Mouse (Mus musculus): Measurements from ENCODE around the gene Oas1c.
"Not testable (repeated sequence)": the region's sequence is repeated elsewhere in the genome, so short reads cannot be mapped to it uniquely, and the experiment has no call there.

The Oas1c gene

DNA sequence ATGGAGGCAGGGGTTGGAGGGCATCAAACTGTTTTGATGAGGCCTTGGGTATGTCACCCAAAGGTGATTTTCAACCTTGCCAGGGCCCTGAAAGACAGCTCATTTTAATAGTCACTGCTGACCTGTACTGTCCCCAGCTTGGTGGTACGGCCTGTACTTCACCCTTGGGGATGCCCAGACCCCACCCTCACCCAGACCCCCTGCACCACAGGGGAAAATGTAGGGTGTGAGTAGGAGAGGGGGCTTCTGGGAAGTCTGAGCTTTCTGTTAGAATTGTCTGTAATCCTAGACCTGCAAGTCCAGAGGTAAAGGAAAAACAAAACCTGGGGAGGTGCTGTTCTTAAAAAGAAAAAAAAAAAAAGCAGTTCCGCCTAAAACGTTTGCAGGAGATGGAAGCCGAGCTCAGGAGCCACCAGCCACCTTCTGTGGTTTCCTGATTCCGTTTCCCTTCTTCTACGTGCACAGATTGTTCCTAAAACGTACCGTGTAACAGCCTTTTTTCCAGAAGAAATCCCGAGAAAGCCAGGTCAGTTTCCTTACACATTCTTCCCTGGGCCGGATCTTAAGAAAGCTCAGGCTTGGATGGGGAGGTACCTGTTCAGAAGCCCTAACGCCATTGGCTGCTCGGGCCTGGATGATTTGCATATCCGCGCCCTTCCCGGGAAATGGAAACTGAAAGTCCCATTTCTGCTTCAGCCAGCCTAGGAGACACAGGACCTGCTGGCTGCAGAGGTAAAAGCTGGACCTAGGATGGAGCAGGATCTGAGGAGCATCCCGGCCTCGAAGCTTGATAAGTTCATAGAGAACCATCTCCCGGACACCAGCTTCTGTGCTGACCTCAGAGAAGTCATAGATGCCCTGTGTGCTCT lies at the start of gene Oas1c:
TSS of gene Oas1c (minus strand) at position 564 of the 869 bp plus-strand sequence.
- peak; percentile 96 for DNase-seq (ENCODE audit: low read depth, low spot score)

GRCm38 (mm10) chr5:120861121-120861520 lies 48.8 kb upstream of the Oas1c start, which contains the start of gene Oas1h:
TSS of gene Oas1h (plus strand) at chr5:120861421.
- no peak for DNase-seq (ENCODE audit: low read depth, low spot score)

DNA sequence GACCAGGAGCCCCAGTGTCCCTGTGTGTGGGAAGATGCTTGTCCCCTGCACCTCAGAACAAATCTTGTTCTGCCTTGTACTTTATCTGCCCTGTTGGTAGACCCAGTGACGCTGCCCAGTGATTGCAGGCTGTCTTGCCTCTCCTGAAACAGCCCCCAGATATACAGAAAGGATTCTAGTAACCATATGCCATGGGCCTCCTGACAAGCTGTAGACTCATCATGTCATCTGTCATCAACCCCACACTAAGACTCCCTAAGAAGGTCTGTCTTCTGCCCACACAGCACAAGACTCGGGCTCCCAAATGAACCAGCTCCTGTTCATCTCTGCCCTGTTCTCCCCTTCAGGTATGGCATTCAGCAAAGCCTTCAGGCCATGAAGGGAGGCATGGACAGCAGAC lies 46.9 kb upstream of the Oas1c start:
- peak; percentile 14 for DNase-seq (ENCODE audit: low read depth, low spot score)

DNA sequence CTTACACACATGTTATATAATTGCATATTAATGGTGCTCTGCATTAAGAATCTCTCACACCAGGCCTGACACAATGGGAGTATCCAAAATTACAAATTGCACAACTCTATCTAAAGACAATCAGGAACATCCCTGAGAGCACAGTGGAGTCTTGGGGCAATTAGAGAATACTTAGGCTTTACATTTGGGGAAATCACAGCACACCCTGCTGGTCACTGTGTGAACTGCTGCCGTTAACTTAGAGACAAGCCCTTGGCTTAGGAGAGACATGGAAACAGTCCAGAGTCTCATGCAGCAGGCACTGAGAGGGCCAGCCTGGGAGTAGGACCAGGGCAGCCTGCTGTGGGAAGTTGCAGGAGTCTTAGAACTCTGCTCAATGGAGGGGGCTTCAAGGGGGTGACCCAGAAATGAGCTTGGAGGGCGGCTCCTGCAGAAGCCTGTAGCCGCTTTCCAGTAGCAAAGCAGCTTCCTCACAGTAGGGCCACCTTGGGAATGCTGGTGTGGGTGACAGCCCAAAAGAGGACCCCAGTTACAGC lies 37.4 kb upstream of the Oas1c start:
- DNase-seq (ENCODE audit: low read depth, low spot score) = peak; percentile 72

DNA sequence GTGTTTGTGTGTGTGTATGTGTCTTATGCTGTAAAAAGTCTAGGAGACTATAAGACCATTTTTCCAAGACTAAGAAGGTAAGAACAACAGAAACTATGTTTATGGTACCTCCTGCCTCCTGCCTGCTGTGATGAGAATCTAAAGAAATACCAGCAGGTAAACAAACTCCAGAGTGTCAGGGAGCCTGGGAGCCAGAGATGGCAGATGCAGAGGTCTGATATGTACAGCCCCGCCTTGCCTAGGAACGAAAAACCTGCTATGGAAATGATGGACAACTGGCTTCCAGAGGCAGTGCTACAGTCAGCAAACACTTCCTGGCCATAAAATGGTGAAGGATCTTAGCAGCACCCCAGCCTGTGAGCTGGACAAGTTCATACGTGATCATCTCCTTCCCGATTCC lies 34.8 kb upstream of the Oas1c start, which contains the start of gene Oas1f:
TSS of gene Oas1f (plus strand) at position 301 of the 400 bp plus-strand sequence.
- no peak for DNase-seq (ENCODE audit: low read depth, low spot score)

DNA sequence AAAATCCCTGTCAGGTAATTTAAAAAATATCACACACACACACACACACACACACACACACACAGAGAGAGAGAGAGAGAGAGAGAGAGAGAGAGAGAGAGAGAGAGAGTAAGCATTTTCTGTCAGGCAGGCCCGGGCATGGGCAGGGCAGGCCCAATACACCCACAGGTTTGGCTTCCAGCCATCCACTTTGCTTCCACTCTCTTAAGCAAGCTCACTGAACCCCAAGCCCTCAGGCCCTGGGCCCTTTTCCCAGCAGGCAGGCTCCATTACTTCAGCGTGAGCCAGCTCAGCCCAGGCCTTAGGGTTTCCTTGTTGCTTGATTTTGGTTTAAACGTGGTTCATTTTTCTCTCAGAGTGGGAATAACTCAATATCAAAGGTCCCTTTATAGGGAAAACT lies 32.4 kb upstream of the Oas1c start:
- peak; percentile 36 for DNase-seq (ENCODE audit: low read depth, low spot score)

DNA sequence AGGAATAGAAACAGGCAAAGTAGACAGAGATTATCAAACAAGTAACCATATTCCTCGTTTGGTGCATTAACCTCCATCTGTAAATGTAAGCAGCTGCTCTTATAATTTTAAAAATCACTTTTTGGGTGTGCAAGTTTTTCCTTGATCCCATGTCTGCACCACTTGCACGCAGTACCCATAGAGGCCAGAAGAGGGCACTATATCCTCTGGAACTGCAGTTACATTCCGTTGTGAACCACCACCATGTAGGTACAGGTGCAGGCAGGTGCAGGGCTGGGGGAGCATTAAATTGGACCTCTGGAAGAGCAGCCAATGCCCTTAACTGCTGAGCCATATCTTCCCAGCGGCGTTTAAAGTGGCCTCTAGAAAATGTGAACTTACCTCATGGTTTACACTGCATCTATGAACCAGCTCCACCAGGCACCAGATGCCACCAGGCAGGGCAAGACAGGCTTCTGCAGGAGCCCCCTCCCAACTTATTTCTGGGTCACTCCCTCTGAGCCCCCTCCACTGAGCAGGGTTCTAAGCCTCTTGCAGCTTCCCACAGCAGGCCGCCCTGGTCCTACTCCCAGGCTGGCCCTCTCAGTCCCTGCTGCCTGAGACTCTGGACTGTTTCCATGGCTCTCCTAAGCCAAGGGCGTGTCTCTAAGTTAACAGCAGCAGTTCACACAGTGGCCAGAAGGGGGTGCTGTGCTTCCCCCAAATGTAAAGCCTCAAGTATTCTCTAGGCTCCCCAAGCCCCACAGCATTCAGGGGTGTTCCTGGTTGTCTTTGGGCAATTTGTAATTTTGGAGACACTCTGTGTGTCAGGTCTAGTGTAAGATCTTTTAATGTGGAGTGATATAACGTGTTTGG lies 24.6 kb upstream of the Oas1c start:
- peak; percentile 72 for DNase-seq (ENCODE audit: low read depth, low spot score)

- no peak for DNase-seq (ENCODE audit: low read depth, low spot score)
Observed at GRCm38 (mm10) chr5:120833335-120834280, 21.3 kb upstream of the Oas1c start.

- DNase-seq (ENCODE audit: low read depth, low spot score) = no peak
Observed at GRCm38 (mm10) chr5:120831031-120831430, 18.7 kb upstream of the Oas1c start.

- no peak for DNase-seq (ENCODE audit: low read depth, low spot score)
Observed at GRCm38 (mm10) chr5:120818999-120819398, 6.7 kb upstream of the Oas1c start.

DNA sequence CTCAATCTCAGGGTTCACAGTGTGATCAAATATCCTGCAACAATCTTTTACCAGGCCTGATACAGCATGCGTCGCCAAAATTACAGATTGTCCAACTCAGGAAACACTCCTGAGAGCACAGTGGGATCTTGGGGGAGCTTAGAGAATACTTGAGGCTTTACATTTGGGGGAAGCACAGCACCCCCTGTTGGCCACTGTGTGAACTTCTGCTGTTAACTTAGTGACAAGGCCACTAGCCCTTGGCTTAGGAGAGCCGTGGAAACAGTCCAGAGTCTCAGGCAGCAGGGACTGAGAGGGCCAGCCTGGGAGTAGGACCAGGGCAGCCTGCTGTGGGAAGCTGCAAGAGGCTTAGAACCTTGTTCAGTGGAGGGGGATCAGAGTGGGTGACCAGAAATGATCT lies 3.6 kb upstream of the Oas1c start:
- peak; percentile 48 for DNase-seq (ENCODE audit: low read depth, low spot score)

DNA sequence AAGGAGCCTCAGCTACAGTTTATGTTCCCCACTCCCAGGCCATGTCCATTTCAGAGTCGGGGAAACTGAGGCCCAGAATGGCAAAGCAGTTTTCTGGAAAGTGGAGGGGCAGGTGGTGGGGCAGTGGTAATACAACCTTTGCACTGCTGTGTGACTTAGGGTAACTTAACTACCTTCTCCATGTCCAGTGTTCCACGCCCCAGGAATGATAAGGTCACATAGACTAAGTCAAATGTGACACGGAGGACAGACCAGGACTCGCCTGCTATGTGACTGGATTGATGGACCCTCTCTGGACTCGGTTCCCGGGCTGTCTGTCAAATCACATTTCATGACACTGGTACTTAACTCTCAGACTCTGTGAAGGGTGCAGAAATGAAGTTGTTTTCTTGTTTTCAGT lies 709 bp upstream of the Oas1c start:
- DNase-seq (ENCODE audit: low read depth, low spot score) = no peak

DNA sequence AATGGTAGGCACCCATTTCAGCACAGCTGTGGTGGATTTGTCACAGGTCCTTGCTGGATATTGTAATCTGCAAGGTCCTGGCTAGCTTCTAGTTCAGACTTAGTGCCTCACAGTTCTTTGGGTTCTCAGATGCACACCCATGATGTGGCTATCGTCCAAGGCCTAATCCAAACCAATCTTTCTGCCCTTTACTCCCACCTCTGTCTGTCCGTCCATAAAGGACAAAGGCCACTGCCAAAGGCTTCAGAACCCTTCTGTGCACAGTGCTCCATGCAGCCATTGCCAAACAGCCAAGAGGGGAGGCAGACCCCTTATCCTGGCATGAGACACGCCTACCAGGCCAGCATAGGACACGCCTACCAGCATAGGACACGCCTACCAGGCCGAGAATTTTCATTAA lies 3.1 kb downstream of the Oas1c start:
- DNase-seq (ENCODE audit: low read depth, low spot score) = no peak

- DNase-seq (ENCODE audit: low read depth, low spot score) = peak; percentile 85
Observed at GRCm38 (mm10) chr5:120806458-120806857, 5.9 kb downstream of the Oas1c start.

DNA sequence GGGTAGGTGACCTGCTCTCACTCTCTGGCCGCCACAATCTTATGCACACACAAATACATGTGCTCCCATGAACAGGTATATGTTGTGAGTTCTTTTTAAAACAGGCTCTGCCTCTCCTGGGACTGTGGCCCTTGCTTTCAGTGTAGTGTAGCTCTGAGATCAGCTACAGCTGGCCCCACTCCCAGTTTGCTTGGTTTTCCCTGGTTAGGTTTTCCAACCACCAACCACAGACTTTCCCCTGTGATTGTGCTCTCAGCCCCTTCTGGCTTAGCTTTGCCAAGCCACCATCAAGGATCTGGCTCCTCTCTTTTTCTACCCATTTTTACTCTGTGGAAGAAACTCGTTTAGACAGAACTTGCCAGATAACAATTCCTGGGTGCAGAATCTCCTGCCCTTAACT lies 8.7 kb downstream of the Oas1c start:
- no peak for DNase-seq (ENCODE audit: low read depth, low spot score)

DNA sequence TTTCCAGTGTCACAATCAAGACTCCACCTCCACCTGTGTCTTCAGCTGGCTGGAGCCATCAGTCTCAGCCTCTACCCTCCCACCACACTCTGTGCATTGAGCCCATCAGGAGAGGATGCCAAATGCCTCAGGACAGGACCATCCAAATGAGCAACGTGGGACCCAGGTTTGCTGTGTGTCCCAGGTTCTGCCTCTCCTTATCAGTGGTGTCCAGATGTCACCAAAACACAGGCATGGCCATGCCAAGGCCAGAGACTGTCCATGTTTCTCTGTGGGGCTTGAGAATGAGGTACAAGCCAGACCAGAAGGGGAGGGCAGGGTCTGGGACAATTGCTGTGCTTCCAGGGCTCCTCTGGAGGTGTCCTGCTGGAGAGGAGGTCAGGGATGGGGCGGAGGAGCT lies 13.4 kb downstream of the Oas1c start:
- DNase-seq (ENCODE audit: low read depth, low spot score) = not testable (repeated sequence)

GRCm38 (mm10) chr5:120798147-120798546 lies 14.2 kb downstream of the Oas1c start:
- DNase-seq (ENCODE audit: low read depth, low spot score) = not testable (repeated sequence)

DNA sequence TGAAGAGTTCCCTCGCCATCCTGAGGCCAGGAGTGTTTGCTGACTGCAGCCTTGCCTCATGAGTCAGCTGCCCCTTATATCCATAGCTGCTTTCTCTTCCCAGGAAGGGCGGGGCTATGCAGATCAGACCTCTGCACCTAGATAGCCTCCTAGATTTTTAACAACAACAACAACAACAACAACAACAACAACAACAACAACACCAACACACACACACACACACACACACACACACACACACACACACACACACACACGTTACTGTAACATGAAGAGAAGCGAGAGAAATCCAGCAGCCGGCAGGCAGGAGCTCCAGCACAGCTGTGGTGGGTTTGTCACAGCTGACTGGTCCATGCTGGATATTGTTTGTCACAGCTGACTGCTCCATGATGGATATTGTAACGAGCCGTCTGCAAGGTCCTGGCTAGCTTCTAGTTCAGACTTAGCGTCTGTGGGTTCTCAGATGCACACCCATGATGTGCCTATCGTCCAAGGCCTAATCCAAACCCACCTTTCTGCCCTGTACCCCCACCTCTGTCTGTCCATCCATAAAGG lies 16.8 kb downstream of the Oas1c start, which contains the start of gene Oas1e:
TSS of gene Oas1e (minus strand) at position 51 of the 555 bp plus-strand sequence.
- not testable (repeated sequence) for DNase-seq (ENCODE audit: low read depth, low spot score)

DNA sequence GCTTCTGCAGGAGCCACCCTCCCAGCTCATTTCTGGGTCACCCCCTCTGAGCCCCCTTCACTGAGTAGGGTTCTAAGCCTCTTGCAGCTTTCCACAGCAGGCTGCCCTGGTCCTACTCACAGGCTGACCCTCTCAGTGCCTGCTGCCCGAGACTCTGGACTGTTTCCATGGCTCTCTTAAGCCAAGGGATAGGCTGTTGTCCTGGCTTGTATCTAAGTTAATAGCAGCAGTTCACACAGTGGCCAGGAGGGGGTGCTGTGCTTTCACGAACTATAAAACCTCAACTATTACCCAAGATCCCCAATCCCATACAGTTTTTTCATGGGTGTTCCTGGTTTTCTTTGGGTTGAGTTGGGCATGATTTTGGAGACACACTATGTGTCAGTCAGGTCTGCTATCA lies 19.3 kb downstream of the Oas1c start:
- peak; percentile 70 for DNase-seq (ENCODE audit: low read depth, low spot score)

DNA sequence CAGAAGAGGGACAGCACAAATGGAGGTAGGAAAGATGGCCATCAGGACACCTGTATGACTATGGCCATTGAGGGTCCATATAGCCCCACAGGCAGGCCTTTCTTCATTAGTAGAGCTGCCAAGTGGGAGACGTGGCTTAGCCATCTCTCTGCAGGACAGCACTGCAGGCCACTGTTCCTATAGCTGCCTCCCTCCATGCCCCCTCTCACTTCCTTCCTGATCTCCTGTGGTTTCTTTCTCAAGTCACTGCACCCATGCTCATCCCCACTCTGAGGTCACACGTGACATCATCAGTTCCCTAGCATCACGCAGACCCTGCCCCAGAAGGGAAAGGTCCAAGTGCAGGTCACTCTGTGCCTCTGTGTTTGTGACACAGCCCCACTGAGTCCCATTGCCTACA lies 25.3 kb downstream of the Oas1c start:
- DNase-seq (ENCODE audit: low read depth, low spot score) = no peak

DNA sequence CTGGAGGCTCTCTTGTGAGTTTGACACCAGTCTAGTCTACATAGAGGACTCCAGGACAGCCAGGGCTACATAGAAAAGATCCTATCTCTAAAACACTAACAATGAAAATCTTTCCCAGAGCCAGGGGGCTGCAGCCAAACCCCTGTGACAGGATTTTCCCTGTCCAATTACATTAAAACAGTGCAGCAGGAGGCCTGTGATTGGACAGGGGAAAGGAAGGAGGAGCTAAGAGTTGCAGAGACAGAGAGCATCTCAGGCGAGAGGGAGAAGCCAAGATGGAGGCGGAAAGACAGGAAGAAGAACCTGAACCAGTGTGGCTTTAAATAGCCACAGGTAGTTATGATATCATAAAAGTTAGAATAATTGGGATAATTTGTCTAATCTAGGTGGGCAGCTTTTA lies 29.9 kb downstream of the Oas1c start:
- no peak for DNase-seq (ENCODE audit: low read depth, low spot score)
